Mouse (Mus musculus): ENCODE measurements at regions not wholly inside any gene's neighbourhood (a gene's known extent, or its start where the extent isn't known, plus 50 kb on each side); places are given as distances from the start of the nearest gene placed in this dataset.

GRCm38 (mm10) chr14:21900516-21900915 is 51.7 kb upstream of the Comtd1 start:
- Histone ChIP-seq H3K27me3 (replicated peaks; ENCODE audit: control insufficient read depth, insufficient read depth, low read length) (no peaks in the 10 kb centered on the region), H3K4me3 (ENCODE audit: low read length) (no peak overlapping the region), H3K36me3 (ENCODE audit: control insufficient read depth, insufficient read depth, low read length) (no peaks in the 10 kb centered on the region), H3K9ac (ENCODE audit: low read depth, low read length) (no peak overlapping the region), H3K27ac (ENCODE audit: low read depth, low read length) (no peak overlapping the region), H3K4me2 (ENCODE audit: low read length) (no peak overlapping the region), H3K9me3 (ENCODE audit: control insufficient read depth, low read length) (no peaks in the 10 kb centered on the region), H3K4me1 (ENCODE audit: control insufficient read depth, insufficient read depth, low read depth, low read length) (peaks cover 12% of the 10 kb centered on the region)
- ATAC-seq, result no peak
- 46% methylated on average over 1 of the region's 1 CpGs for WGBS

Measured in hindbrain, embryonic 16.5 days (tissue).